Mouse (Mus musculus) left cerebral cortex, postnatal 10 days (tissue): ENCODE data around the gene Slc8b1. TPM values are rescaled to one million over a fixed set of nuclear protein-coding genes. Genes with fewer than 3 reads are reported as not detected.
A peak's percentile ranks its signal among the peaks of the same experiment; 100 is the strongest.

ENCODE experiments used
- DNase-seq, 2 experiments: peaks; one replicate each; pipeline ENCODE4 v3.0.0; 2021 to 2022; ENCODE audit warnings: low spot score in 2 of 2, mixed read lengths in 1 of 2; ENCODE audit errors: extremely low spot score in 1 of 2
- intact Hi-C: fragments of 180-260 bp; cut with DNase I; formaldehyde crosslinking; loops from one replicate; pipeline ENCODE4 v1.15.1; 2025
- total RNA-seq, 2 experiments: library from RNA; stranded (reverse); gene quantifications; 2 replicates each; pipeline ENCODE4 v1.2.3; 2021

Gene Slc8b1
- total RNA-seq, 2 experiments from 2014 or later, result 3.5 to 4.0 TPM

GRCm38 (mm10) chr5:120516221-120516984 lies 5.4 kb downstream of the Slc8b1 start:
- intact Hi-C loops, result no loop called here
- no peak for DNase-seq

DNA sequence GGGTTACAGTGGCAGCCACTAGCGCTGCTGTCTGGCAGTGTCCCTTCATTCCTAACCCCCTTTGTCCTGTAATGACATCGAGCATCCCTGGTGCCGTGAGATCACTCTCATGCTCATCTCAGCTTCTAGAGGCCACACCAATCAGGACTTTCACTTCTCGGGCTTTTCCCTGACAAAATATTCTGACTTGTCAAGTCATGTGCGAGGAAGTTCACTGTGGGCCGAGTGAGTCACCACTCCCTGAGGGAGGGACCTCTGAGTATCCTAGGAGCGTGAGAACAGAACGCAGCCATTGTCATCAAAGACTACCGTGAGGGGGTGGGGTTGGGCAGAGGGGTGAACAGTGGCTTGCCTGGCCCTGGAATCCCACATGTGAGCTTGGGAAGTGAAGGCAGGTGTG lies 6.6 kb downstream of the Slc8b1 start:
- intact Hi-C loops, result no loop called here
- no peak for DNase-seq

DNA sequence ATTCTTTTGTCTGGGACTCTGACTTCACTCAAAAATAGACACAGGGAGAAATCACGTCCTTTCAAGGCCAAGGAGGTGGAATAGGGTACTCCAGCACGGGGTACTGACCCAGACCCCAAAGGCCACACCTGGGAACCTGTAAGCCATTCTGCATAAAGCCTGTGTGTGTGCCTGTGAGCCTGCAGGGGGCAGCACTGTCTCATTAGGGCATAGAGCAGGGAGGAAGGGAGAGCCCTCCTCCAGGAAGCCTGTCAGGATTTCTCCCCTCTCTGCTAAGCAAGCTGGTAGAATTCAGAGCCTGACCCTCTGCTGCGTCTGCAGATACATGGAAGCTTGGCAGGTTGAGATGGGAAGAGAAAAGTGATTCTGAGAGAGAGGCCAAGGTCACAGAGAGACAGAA lies 11.7 kb downstream of the Slc8b1 start:
- intact Hi-C loops, result no loop called here
- DNase-seq, result no peak

DNA sequence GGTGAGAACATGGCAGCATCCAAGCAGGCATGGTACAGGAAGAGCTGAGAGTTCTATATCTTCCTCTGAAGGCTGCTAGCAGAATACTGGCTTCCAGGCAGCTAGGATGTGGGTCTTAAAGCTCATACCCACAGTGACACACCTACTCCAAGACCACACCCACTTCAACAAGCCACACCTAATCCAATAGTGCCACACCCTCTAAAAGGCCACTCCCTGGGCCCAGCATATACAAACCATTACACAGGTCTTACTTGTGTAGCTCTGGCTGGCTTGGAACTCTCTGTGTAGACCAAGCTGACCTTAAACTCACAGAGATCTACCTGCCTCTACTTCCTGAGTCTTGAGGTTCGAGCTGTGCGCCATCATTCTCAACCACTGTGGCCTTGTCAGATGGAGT lies 13.8 kb downstream of the Slc8b1 start:
- DNase-seq, result no peak
- intact Hi-C loops, result no loop called here

- no peak for DNase-seq
- intact Hi-C loops, result no loop called here
Observed at GRCm38 (mm10) chr5:120525737-120526136, 14.8 kb downstream of the Slc8b1 start.

GRCm38 (mm10) chr5:120526311-120526710 lies 15.3 kb downstream of the Slc8b1 start:
- intact Hi-C loops, result no loop called here

GRCm38 (mm10) chr5:120527296-120527964 lies 16.5 kb downstream of the Slc8b1 start:
- no peak for DNase-seq
- intact Hi-C loops, result no loop called here

More at GRCm38 (mm10) chr5:120526311-120526710, 15.3 kb downstream of the Slc8b1 start:
- no peak for DNase-seq

GRCm38 (mm10) chr5:120531631-120532030 lies 20.7 kb downstream of the Slc8b1 start:
- intact Hi-C loops, result no loop called here
- DNase-seq, result no peak

DNA sequence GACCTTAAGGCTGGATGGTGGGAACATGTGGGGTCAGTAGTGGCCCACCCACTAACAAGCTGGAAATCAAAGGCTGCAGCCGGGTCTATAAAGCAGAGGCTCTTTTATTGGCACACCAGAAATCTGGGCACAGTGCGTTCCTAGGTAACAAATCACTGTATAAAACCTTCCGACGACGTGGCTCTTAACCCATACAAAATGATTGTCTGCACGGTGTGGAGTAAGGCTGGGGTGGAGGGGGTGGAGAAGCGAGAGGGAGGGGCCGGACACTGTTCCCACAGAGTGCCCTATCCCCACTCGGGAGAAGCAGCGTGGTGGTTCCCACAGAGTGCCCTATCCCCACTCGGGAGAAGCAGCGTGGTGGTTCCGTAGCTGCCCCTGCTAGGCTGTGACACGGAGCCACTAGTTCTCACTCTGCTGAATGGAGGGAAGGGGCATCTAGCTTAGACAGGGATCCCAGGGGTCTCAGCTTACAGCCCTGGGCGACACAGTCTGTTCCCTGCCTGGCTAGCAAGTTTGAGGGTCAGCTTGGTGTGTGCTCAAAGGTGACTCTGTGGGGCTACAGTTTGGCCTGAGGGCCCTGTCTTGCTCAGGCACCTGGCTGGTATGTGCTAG lies 23.2 kb downstream of the Slc8b1 start:
- no peak for DNase-seq
- intact Hi-C loops, result no loop called here

DNA sequence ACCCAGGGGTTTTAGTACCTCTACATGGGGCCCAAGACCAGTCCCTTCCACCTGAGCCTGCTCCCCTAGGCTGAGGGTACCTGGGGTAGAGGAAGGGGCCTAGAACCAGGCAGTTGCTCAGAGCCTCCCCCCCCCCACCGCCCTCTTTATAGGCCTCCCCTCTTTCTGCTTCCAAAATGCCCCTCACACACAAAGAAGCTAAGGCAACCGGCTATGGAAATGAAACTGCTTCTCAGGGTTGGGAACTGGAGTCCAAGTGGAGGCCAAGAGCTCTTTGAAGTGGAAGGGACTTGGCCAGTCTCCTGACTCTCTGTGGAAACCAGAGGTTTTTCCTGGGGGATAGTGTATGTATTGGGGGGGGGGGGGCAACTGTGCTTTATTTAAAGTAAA lies 23.7 kb downstream of the Slc8b1 start:
- intact Hi-C loops, result no loop called here

GRCm38 (mm10) chr5:120536046-120536445 lies 25.1 kb downstream of the Slc8b1 start:
- intact Hi-C loops, result no loop called here
- DNase-seq, result no peak

More for the DNA sequence above, 23.7 kb downstream of the Slc8b1 start:
- no peak for DNase-seq

GRCm38 (mm10) chr5:120536632-120537031 lies 25.7 kb downstream of the Slc8b1 start:
- intact Hi-C loops, result no loop called here
- no peak for DNase-seq

GRCm38 (mm10) chr5:120548236-120548850 lies 37.4 kb downstream of the Slc8b1 start:
- intact Hi-C loops, result no loop called here
- DNase-seq, result no peak

DNA sequence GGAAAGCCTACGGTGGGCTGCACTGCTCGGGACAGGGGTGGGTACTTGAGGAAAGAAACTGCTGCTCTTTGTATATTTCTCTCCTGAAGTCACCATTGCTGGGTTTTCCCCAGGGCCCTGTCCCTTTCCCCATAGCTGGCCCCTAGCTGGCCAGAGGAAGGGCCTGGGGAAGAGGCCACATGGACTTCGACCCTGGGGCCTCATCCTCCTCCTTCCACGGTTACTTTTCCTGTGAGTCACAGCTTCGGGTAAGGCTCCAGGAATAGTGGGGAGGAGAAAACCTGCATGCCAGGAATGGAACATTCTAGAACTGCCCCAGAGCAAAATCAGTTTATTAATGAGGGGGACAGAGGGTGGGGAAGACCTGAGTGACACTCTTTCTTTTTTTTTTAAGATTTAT lies 39.2 kb downstream of the Slc8b1 start:
- no peak for DNase-seq
- intact Hi-C loops, result no loop called here

- intact Hi-C loops, result no loop called here
- no peak for DNase-seq
Observed at GRCm38 (mm10) chr5:120550673-120551072, 39.7 kb downstream of the Slc8b1 start.

GRCm38 (mm10) chr5:120555871-120556270 lies 44.9 kb downstream of the Slc8b1 start:
- no peak for DNase-seq
- intact Hi-C loops, result no loop called here

- intact Hi-C loops, result no loop called here
- DNase-seq, result no peak
Observed at GRCm38 (mm10) chr5:120558041-120558440, 47.1 kb downstream of the Slc8b1 start.

DNA sequence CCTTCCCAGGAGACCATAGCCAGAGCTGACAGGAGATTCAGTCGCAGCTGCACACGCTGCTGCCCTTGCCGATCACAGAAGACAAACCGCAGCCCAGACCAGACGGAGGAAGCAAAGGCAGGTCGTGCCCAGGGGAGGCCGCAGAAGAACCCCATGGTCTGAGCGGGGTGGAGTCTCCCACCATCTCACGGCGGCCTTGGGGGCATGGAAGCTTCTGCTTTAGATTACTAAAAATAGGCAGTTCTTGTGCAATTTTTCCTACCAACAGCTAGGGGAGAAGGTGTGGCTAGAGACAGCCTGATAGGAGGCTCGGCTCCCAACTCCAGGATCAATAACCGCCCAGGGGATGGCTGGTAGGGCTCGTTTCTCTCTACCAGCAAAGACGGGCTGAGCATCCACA lies 47.8 kb downstream of the Slc8b1 start:
- intact Hi-C loops, result no loop called here
- DNase-seq, result peak in 1 of 2 experiments; percentile 67

- peak in 1 of 2 experiments; percentile 44 for DNase-seq
- intact Hi-C loops, result no loop called here
Observed at GRCm38 (mm10) chr5:120560129-120560615, 49.2 kb downstream of the Slc8b1 start.
